Comparison of ENCODE assay signal across 1 mouse cellular context in the genomic region with DNA sequence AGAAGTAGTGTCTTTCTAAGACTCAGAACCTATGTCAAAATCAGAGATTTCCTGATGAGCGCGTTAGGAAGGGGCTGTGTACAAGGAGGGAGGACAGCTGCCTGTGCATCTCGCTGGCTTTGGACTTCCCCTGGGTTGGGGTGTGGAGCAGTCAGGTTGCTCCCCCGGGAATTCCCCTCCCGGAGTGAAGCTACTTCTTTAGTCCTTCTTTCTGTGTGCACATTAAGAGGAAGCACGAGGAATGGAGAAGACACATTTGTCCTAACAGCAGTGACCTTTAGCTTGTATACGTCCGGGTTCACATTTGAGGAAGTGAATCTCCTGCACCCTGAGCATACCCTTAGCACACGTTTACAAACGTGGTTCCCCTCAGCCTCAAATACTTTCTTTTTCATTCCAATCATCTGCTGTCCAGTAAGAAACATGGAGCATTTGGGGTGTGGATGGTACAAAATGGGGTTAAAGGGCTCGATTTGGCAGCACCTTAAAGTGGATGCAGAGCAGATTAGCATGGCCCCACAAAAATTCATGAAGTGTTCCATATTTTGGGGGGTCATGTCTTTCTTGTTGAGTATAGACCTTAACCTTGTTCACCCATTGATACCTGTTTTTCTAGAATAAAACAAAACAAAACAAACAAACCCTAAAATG.
TF ChIP-seq lines count a peak whose summit lies in the region.

No protein-coding gene starts in this region.

TF ChIP-seq in CH12.LX, 34 proteins besides CTCF, POLR2A, EP300 and RAD21 (continued from another document):
- TF ChIP-seq MAX (IDR thresholded peaks at IDR 0.05; ENCODE audit: low read length) (peak; percentile 90), MXI1 (IDR thresholded peaks at IDR 0.05; ENCODE audit: low read depth, low read length) (peak; percentile 74), RCOR1 (conservative IDR thresholded peaks at IDR 0.05; ENCODE audit: low read depth, low read length) (peak; percentile 82; the same call in 1 of the 2 replicates), SIN3A (IDR thresholded peaks at IDR 0.05; ENCODE audit: low read length) (peak; percentile 78), JUND (conservative IDR thresholded peaks at IDR 0.05; ENCODE audit: low read depth, low read length) (no peak), MAZ (IDR thresholded peaks at IDR 0.05; ENCODE audit: low read depth, low read length) (peak; percentile 53; the same call in 1 of the 2 replicates), ZC3H11A (IDR thresholded peaks at IDR 0.05; ENCODE audit: low read depth, low read length) (no peak), TCF12 (IDR thresholded peaks at IDR 0.05; ENCODE audit: low read depth, low read length) (peak; percentile 74), CHD1 (IDR thresholded peaks at IDR 0.05; ENCODE audit: low read depth, low read length) (0 out of 2 replicates have a peak, but pooled peaks have one; percentile 28), NRF1 (IDR thresholded peaks at IDR 0.05; ENCODE audit: low read depth, low read length) (no peak), E2F4 (IDR thresholded peaks at IDR 0.05; ENCODE audit: insufficient replicate concordance, low read depth, low read length) (no peak), MYC (IDR thresholded peaks at IDR 0.05; ENCODE audit: low read depth, low read length) (peak; percentile 97), POLR2AphosphoS2 (IDR thresholded peaks at IDR 0.05; ENCODE audit: low read depth, low read length) (no peak), ZMIZ1 (IDR thresholded peaks at IDR 0.05; ENCODE audit: low read depth, low read length) (no peak), NELFE (IDR thresholded peaks at IDR 0.05; ENCODE audit: low read depth, low read length) (0 out of 2 replicates have a peak, but pooled peaks have one; percentile 1), KAT2A (IDR thresholded peaks at IDR 0.05; ENCODE audit: insufficient replicate concordance, low read length) (no peak), BHLHE40 (IDR thresholded peaks at IDR 0.05; ENCODE audit: low read depth, low read length) (peak; percentile 91), ETS1 (conservative IDR thresholded peaks at IDR 0.05; ENCODE audit: low read depth, low read length) (peak; percentile 69), USF2 (conservative IDR thresholded peaks at IDR 0.05; ENCODE audit: low read depth, low read length) (no peak), USF1 (IDR thresholded peaks at IDR 0.05; ENCODE audit: low read depth, low read length) (no peak), PAX5 (IDR thresholded peaks at IDR 0.05; ENCODE audit: low read length) (no peak), IRF4 (IDR thresholded peaks at IDR 0.05; ENCODE audit: low read depth, low read length) (peak; percentile 58)
